Mouse (Mus musculus): Measurements from ENCODE around the gene Dhdh. TPM values are rescaled to one million over a fixed set of nuclear protein-coding genes. Genes with fewer than 3 reads are reported as not detected.
"Not testable (repeated sequence)": the region's sequence is repeated elsewhere in the genome, so short reads cannot be mapped to it uniquely, and the experiment has no call there.

Gene Dhdh
- total RNA-seq, 2 experiments from 2014 or later: 2.8 to 2.9 TPM

GRCm38 (mm10) chr7:45480310-45480709, 8.3 kb downstream of the Dhdh start:
- DNase-seq (ENCODE audit: low spot score in 2 of 2); intact Hi-C loops (cut with DNase I): not testable (repeated sequence)

GRCm38 (mm10) chr7:45478774-45479173, 9.8 kb downstream of the Dhdh start:
- no peak for DNase-seq (ENCODE audit: low spot score in 2 of 2)
- intact Hi-C loops (cut with DNase I): no loop called here

- peak; percentile 67 to 73 for DNase-seq (ENCODE audit: low spot score in 2 of 2)
- intact Hi-C loops (cut with DNase I): loop anchor here (2.0 kb wide), 1 partner anchor 84 kb away; no protein-coding TSS in a partner anchor
These were observed 11.6 kb downstream of the Dhdh start for GRCm38 (mm10) chr7:45477003-45477402.

DNA sequence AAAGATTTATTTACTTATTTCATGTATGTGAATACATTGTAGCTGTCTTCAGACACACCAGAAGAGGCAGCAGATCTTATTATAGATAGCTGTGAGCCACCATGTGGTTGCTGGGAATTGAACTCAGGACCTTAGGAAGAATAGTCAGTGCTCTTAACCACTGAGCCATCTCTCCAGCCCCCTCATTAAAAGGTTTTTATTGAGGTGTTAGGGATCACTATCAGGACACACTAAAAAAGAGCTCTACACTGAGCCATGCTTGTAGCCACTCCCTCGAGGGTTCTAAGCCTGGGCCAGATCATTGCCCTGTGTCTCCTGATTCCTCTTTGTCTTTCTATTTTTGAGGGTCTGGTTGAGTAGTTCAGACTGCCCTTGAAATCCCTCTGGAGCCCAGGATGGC, 12.2 kb downstream of the Dhdh start:
- intact Hi-C loops (cut with DNase I): loop anchor here (2.0 kb wide), 1 partner anchor 84 kb away; no protein-coding TSS in a partner anchor
- no peak for DNase-seq (ENCODE audit: low spot score in 2 of 2)

DNA sequence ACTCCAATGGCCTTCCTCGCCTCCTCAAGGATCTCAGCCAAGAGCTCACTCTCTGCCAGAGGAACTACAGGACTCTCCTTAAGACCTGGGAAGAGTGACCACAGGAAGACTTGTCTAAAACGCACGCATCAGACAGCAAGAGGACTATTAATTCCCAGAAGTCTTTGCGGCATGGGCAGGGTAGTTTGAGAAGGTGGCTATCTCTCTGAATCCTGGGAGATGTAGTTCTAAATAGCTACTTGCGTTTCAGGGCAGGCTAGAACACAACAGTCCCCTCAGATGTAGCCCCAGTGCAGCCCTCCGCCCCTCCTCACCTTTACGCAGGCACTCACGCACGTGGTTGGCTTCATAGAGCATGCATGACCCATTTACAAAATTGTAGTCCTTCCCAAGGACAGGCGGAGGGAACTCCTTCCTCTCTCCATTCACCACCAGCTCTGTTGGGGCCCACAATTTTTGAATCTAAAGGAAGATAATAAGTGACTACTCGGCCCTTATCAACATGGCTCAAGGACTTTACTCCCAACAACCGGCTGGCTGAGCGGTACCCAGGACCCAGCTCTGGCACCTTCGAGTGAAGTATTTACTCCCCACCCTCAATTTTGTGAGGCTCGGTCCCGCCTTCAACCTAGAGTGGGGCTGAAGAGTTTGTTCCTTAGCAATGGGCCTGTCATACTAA, 13.2 kb downstream of the Dhdh start:
- intact Hi-C loops (cut with DNase I): no loop called here
- DNase-seq (ENCODE audit: low spot score in 2 of 2): no peak

DNA sequence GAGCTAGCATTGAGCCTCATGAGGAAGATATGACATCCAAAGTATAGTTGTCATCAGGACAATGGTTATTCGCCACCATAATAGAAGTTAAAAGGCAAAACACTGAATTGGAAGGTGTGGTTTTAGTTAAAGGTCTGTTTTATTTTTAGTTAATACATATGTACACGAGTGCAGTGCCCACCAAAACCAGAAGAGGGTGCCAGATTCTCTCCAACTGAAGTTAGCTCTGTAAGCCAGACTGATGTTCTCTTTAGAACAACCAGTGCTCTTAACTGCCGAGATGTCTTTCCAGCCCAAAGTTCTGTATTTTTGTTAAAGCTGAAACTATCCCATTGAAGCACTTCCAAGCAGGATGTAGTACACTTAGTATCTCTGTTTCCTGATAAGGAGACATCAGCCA, 17.7 kb downstream of the Dhdh start:
- DNase-seq (ENCODE audit: low spot score in 2 of 2): peak; percentile 87 to 89
- intact Hi-C loops (cut with DNase I): loop anchor here (5.0 kb wide), 1 partner anchor 46 kb away; no protein-coding TSS in a partner anchor

GRCm38 (mm10) chr7:45467090-45467670, 21.4 kb downstream of the Dhdh start:
- intact Hi-C loops (cut with DNase I): loop anchor here (10.0 kb wide), 1 partner anchor 238 kb away; the partner anchor contains the start of gene Dbp
- no peak for DNase-seq (ENCODE audit: low spot score in 2 of 2)

DNA sequence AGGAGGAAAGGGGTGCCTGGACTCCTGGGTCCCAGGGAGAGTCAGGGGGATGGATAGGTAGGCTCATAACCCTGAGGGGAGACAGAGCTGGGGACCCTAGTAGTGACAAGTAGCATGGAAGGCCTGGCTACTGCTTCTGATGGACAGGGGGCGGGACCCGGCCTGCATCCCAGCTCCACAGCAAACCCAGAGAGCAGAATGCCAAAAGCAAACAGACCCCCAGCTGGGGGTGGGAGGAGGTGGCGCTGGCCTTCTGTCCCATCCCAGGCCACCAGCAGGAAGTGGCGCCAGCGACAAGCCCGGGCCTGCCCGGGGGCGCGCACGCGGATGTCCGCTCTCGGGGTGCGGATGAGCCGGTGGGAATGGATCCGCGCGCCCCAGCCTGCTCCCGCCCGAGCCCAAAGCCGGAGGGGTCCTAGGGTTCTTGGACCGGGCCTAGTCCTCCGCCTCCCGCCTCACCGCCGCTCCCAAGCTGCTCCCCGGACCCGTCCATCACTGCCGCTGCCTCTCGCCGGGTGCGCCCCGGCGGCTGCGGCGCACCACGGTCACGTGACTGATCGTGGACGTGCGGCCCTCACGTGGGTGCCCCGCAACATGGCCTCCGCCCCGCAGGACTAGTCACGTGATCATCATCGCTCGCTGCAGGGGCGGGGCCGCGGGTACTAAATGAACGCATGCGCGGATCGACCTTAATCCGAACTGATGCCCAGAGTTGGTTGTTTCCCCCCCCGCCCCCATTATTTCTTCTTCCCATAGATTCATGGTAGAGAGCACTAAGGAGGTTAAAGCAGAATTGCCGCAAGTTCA, 22.1 kb downstream of the Dhdh start, which contains the start of gene Bax:
Gene Bax, minus strand, starts transcription at position 616 of the 807 bp plus-strand sequence.
- intact Hi-C loops (cut with DNase I): loop anchor here (10.0 kb wide), 1 partner anchor 238 kb away; the partner anchor contains the start of gene Dbp
- peak; percentile 97 to 98 for DNase-seq (ENCODE audit: low spot score in 2 of 2)

DNA sequence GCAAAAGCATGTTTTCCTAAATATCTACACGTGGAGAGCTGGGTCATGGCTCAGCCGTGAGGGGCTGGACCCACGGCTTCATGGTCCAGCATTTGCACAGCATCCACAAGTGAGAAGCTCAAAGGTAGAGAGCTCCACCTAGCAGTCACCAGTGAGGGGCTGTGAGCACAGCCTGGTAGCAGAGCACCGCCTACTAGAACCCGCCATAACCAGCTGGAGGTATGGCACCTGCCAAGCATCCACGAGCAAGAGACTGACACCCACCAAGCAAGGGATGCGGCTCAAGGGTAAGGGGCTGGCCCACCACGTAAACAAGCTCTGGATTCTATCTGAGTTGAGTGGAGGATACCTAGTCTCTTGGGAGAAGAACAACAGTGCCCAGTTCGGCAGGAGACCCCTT, 23.1 kb downstream of the Dhdh start:
- no peak for DNase-seq (ENCODE audit: low spot score in 2 of 2)
- intact Hi-C loops (cut with DNase I): loop anchor here (10.0 kb wide), 1 partner anchor 239 kb away; the partner anchor contains the start of gene Dbp

DNA sequence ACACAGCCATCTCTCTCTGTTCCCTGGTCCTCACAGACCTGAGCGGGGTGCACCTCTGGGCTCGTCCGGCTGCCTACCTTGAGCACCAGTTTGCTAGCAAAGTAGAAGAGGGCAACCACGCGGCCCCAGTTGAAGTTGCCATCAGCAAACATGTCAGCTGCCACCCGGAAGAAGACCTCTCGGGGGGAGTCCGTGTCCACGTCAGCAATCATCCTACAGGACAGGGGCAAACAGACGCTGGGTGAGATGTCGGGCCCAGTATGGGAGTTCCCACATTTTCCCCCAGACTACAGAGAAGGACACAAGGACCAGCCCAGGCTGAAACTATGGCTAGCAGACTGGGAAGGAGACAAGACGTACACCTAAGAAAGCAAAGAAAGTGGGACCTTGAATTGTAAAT, 23.5 kb downstream of the Dhdh start:
- intact Hi-C loops (cut with DNase I): loop anchor here (10.0 kb wide), 1 partner anchor 240 kb away; the partner anchor contains the start of gene Dbp
- no peak for DNase-seq (ENCODE audit: low spot score in 2 of 2)

DNA sequence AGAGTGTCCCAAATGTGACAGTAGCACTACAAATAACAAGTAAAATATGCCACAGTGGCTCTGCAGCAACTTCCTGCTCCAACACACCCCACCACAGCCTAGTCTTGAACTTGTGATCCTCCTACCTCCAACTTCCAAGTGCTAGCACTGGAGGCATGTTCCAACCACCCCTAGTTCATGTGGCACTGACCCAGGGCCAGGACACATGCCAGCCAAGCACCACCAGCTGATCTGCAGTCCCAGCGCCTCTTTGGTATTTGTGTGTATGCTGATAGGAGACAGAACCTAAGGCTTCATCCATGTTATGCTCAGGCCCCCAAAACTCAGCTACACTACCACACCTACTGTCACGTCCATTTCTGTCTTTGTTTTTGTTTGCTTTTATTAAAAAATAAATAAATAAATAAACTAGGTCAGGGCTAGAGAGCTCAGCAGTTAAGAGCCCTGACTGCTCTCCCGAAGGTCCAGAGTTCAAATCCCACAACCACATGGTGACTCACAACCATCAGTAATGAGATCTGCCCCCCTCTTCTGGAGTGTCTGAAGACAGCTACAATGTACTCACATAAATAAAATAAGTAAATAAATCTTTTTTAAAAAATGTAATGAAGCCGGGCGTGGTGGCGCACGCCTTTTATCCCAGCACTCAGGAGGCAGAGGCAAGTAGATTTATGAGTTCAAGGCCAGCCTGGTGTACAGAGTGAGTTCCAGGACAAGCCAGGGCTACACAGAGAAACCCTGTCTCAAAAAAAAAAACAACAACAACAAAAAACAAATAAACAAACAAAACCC, 24.4 kb downstream of the Dhdh start:
- intact Hi-C loops (cut with DNase I): loop anchor here (10.0 kb wide), 1 partner anchor 241 kb away; the partner anchor contains the start of gene Dbp
- DNase-seq (ENCODE audit: low spot score in 2 of 2): no peak

DNA sequence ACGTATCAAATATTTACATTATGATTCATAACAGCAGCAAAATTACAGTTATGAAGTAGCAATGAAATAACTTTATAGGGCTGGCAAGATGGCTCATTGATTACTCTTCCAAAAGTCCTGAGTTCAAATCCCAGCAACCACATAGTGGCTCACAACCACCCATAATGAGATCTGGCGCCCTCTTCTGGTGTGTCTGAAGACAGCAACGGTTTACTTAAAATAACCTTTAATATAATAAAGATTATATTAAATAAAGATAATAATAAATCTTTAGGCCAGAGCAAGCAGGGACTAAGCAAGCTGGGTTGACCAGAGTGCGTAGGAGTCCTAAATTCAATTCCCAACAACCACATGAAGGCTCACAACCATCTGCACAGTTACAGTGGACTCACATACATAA, 25.7 kb downstream of the Dhdh start:
- intact Hi-C loops (cut with DNase I): loop anchor here (10.0 kb wide), 1 partner anchor 242 kb away; the partner anchor contains the start of gene Dbp
- DNase-seq (ENCODE audit: low spot score in 2 of 2): not testable (repeated sequence)

DNA sequence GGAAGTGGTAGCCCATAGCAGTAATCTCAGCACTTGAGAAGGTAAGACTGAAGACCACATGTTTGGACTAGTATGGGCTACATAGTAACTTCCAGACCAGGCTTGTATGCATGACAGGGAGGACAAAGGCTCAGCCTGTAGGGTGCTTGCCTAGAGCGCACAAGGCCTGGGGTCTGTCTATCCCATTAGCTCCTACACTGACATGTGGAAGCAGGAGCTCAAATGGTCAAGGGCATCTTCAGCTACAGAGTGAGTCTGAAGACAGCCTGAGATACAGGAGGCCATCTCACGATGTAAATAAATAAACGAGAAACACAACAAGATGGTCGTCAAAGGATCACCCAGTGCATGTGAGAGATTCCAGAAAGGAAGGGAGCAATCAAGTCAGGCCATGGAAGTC, 26.3 kb downstream of the Dhdh start:
- intact Hi-C loops (cut with DNase I): loop anchor here (10.0 kb wide), 1 partner anchor 242 kb away; the partner anchor contains the start of gene Dbp
- DNase-seq (ENCODE audit: low spot score in 2 of 2): no peak

GRCm38 (mm10) chr7:45461781-45462180, 26.8 kb downstream of the Dhdh start:
- intact Hi-C loops (cut with DNase I): loop anchor here (10.0 kb wide), 1 partner anchor 243 kb away; the partner anchor contains the start of gene Dbp
- no peak for DNase-seq (ENCODE audit: low spot score in 2 of 2)

DNA sequence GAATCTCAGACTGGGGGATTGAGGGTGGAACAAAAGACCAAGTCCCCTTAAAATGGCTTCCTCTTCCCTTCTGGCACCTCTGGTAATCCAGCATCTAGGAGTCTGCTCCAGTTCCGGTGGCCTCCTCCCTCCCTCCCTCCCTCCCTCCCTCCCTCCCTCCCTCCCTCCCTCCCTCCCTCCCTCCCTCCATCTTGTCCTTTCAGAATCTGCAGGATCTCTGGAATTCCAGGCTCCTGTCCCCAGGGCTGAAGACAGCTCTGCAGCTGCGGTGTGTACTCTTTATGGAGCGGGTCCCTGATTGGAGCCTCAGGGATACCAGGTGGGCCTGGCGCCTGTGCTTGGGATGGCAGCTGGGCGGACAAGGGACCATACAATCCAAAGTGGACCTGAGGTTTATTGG, 27.3 kb downstream of the Dhdh start:
- DNase-seq (ENCODE audit: low spot score in 2 of 2): no peak
- intact Hi-C loops (cut with DNase I): loop anchor here (10.0 kb wide), 1 partner anchor 243 kb away; the partner anchor contains the start of gene Dbp

DNA sequence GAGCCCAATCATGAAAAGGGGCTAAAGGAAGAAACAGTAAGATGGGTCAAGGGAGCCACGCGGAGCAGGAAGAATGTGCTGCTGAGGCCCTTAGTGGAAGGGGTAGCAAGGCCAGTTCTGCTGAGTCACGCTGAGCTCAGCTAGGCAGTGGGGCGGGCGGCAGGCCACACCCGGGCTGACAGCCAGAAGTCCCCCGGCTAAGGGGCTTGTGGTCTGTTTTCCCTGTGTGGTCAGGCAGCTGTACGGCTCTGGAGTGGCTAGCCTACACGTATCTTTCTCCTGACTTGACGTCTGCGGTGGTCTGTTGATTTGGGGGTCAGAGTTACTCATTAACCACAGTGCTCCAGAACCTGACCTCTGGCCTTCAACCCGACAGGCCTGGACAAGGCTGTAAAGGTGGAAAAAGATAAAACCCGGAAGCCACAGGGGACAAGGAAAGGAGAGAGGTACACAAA, 27.7 kb downstream of the Dhdh start:
- DNase-seq (ENCODE audit: low spot score in 2 of 2): peak; percentile 41 to 42

GRCm38 (mm10) chr7:45460377-45460776, 28.2 kb downstream of the Dhdh start:
- intact Hi-C loops (cut with DNase I): loop anchor here (10.0 kb wide), 1 partner anchor 244 kb away; the partner anchor contains the start of gene Dbp
- no peak for DNase-seq (ENCODE audit: low spot score in 2 of 2)

More for the DNA sequence above, 27.7 kb downstream of the Dhdh start:
- intact Hi-C loops (cut with DNase I): loop anchor here (10.0 kb wide), 1 partner anchor 244 kb away; the partner anchor contains the start of gene Dbp

DNA sequence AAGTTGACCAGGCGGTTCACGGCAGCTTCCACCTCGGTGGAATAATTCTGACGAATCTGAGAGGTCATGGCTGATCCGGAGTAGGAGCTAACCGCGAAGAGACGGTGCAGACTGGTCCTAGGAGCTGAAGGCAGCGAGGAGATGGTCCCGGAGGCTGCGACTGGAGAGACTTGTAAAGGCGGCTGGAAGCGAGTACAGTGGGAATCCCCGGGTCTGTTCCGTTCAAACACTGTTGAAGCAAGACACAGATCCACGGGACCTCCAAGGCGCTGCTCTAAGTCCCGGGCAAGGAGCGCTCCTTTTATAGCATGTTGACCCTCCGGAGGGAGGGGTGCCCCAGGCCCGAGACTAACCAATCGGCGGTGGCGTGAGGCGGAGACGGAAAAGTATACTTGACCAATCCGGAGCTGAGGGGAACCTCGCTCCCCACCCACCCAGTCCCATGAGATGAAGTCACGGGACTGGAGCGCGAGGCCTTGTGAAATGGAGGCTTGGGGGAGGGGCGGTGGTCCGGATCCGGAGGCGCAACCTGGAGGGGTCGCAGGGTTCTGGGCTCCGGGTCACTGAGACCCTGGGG, 29.0 kb downstream of the Dhdh start, which contains the start of gene Ftl1:
Gene Ftl1, minus strand, starts transcription at position 321 of the 577 bp plus-strand sequence.
- peak; percentile 97 to 99 for DNase-seq (ENCODE audit: low spot score in 2 of 2)
- intact Hi-C loops (cut with DNase I): loop anchor here (10.0 kb wide), 1 partner anchor 245 kb away; the partner anchor contains the start of gene Dbp

Data from left cerebral cortex, postnatal 14 days (tissue).